Mouse (Mus musculus) stomach, postnatal 0 days (tissue): ENCODE data around the gene Nploc4.

Experiments
- CTCF ChIP-seq: IDR thresholded peaks from 2 replicates; pipeline ENCODE4 v1.5.1; 2016; ENCODE audit warnings: antibody characterized with exemption, low read depth, mild to moderate bottlenecking, moderate library complexity
- EP300 ChIP-seq: optimal IDR thresholded peaks from 2 replicates; pipeline ENCODE3; 2016; ENCODE audit warnings: antibody characterized with exemption

GRCm38 (mm10) chr11:120405867-120406266, 31.6 kb downstream of the Nploc4 start:
- TF ChIP-seq CTCF (no peak), EP300 (no peak)
